Mouse (Mus musculus) midbrain, postnatal 0 days (tissue): ENCODE data around the gene Rpl37a. TPM values are rescaled to one million over a fixed set of nuclear protein-coding genes. Genes with fewer than 3 reads are reported as not detected.
A peak's percentile ranks its signal among the peaks of the same experiment; 100 is the strongest.

Experiments
- ATAC-seq: fragments of 200-750 bp; cut with Nextera tagmentation; 2 replicates; pipeline ENCODE4 v1.8.0; 2017; ENCODE audit warnings: moderate number of reproducible peaks, mild to moderate bottlenecking, moderate TSS enrichment, moderate library complexity; ENCODE audit not compliant: low FRiP score
- DNase-seq: peaks from one replicate; pipeline ENCODE4 v3.0.0-alpha.2; 2015; ENCODE audit warnings: low spot score
- H3K27ac ChIP-seq: fragments of 300-500 bp; sonication (generic); 2 replicates; pipeline ENCODE4 v1.5.1; 2014; ENCODE audit warnings: low read depth, mild to moderate bottlenecking, low read length, mixed read lengths
- H3K27me3 ChIP-seq: fragments of 300-500 bp; sonication (generic); 2 replicates; pipeline ENCODE4 v1.6.1; 2014; ENCODE audit warnings: low read length, control low read depth, mixed read lengths; ENCODE audit not compliant: insufficient read depth
- H3K36me3 ChIP-seq: fragments of 300-500 bp; sonication (generic); 2 replicates; pipeline ENCODE4 v1.6.1; 2014; ENCODE audit warnings: low read length, control low read depth, mixed read lengths; ENCODE audit not compliant: insufficient read depth
- H3K4me1 ChIP-seq: fragments of 300-500 bp; sonication (generic); 2 replicates; pipeline ENCODE4 v1.6.1; 2014; ENCODE audit warnings: mild to moderate bottlenecking, control low read depth, antibody characterized with exemption, low read length, mixed read lengths; ENCODE audit not compliant: insufficient read depth
- H3K4me2 ChIP-seq: fragments of 300-500 bp; sonication (generic); 2 replicates; pipeline ENCODE4 v1.6.1; 2014; ENCODE audit warnings: low read depth, mild to moderate bottlenecking, low read length, mixed read lengths; ENCODE audit not compliant: poor library complexity, severe bottlenecking
- H3K4me3 ChIP-seq: fragments of 300-500 bp; sonication (generic); 2 replicates; pipeline ENCODE4 v1.5.1; 2014; ENCODE audit warnings: low read depth, mild to moderate bottlenecking, low read length, moderate library complexity
- H3K9ac ChIP-seq: fragments of 300-500 bp; sonication (generic); replicated peaks from 2 replicates; pipeline ENCODE4 v1.6.1; 2014; ENCODE audit warnings: mild to moderate bottlenecking, low read length, moderate library complexity, mixed read lengths; ENCODE audit not compliant: poor library complexity, severe bottlenecking
- H3K9me3 ChIP-seq: fragments of 300-500 bp; sonication (generic); 2 replicates; pipeline ENCODE4 v1.6.1; 2016; ENCODE audit warnings: low read length, control low read depth
- CTCF ChIP-seq: IDR thresholded peaks from 2 replicates; pipeline ENCODE4 v1.5.1; 2016; ENCODE audit warnings: antibody characterized with exemption, mild to moderate bottlenecking
- WGBS: fragments of 180-500 bp; shearing (Covaris S2); extraction: QIAGEN DNeasy Blood & Tissue Kit; methylation state at CpG from one replicate; pipeline ENCODE4 v1.1.7; 2014; 5-methylcytosine and 5-hydroxymethylcytosine counted together
- polyA plus RNA-seq: library from polyadenylated mRNA; unstranded; fragments of >200 nt; fragmentation: Nextera tagmentation; extraction: Ambion mirVana; gene quantifications from 2 replicates; pipeline ENCODE4 v1.2.1, GENCODE M21; 2015
- total RNA-seq: library from RNA; depleted of rRNA; stranded (reverse); fragments of >200 nt; gene quantifications from 2 replicates; pipeline ENCODE4 v1.2.3, GENCODE M21; 2014

The Rpl37a gene
- total and polyA plus RNA-seq, 2 experiments from 2014 or later = 626 to 1,114 TPM

- no peaks in the 10 kb centered on the region for H3K9me3 ChIP-seq
- no peak overlapping the region for H3K4me2 ChIP-seq
- 90% methylated on average over 5 of the region's 5 CpGs for WGBS
- H3K4me3 ChIP-seq = no peak overlapping the region
- H3K27me3 ChIP-seq = no peaks in the 10 kb centered on the region
- no peak for TF ChIP-seq CTCF
- H3K27ac ChIP-seq = no peak overlapping the region
- no peaks in the 10 kb centered on the region for H3K4me1 ChIP-seq
- ATAC-seq = no peak
- no peak overlapping the region for H3K9ac ChIP-seq
- no peak for DNase-seq
- no peaks in the 10 kb centered on the region for H3K36me3 ChIP-seq
Observed at GRCm38 (mm10) chr1:72741406-72741805, 30.3 kb downstream of the Rpl37a start.

GRCm38 (mm10) chr1:72744816-72745506 lies 33.9 kb downstream of the Rpl37a start:
- no peaks in the 10 kb centered on the region for H3K27me3 ChIP-seq
- no peak overlapping the region for H3K27ac ChIP-seq
- DNase-seq (no peak), ATAC-seq (no peak)
- H3K36me3 ChIP-seq = no peaks in the 10 kb centered on the region
- no peak overlapping the region for H3K9ac ChIP-seq
- no peaks in the 10 kb centered on the region for H3K4me1 ChIP-seq
- 85% methylated on average over 8 of the region's 8 CpGs for WGBS
- H3K4me2 ChIP-seq = no peak overlapping the region
- H3K4me3 ChIP-seq = no peak overlapping the region
- no peaks in the 10 kb centered on the region for H3K9me3 ChIP-seq
- TF ChIP-seq CTCF = no peak

- H3K4me3 ChIP-seq = no peak overlapping the region
- 52% methylated on average over 7 of the region's 7 CpGs for WGBS
- no peak overlapping the region for H3K4me2 ChIP-seq
- H3K36me3 ChIP-seq = no peaks in the 10 kb centered on the region
- no peak overlapping the region for H3K27ac ChIP-seq
- H3K27me3 ChIP-seq = no peaks in the 10 kb centered on the region
- no peak for TF ChIP-seq CTCF
- DNase-seq (peak; percentile 77), ATAC-seq (no peak)
- no peaks in the 10 kb centered on the region for H3K9me3 ChIP-seq
- H3K9ac ChIP-seq = no peak overlapping the region
- H3K4me1 ChIP-seq = no peaks in the 10 kb centered on the region
Observed at GRCm38 (mm10) chr1:72746382-72746781, 35.3 kb downstream of the Rpl37a start.

DNA sequence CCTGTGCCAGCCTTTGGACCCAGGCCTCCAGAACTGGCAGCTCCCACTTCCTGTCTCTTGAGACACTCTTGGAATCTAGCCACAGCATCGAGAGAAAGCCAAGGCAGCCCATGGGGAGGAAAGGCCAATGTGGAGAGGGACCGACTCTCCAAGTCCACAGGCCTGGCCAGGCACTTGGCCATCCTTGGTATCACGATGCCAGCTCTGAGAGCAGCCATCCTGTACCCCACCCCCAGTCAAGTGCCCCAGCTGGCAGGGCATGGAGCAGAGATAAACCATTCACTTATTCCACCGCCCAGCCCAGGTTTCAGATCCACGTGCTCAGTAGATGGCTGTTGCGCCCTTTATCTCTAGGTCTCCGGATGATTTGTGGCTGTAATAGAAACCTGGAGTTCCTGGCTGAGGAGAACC lies 40.3 kb downstream of the Rpl37a start:
- Histone ChIP-seq H3K36me3 (no peaks in the 10 kb centered on the region), H3K27ac (no peak overlapping the region), H3K4me3 (no peak overlapping the region), H3K4me2 (no peak overlapping the region), H3K9me3 (no peaks in the 10 kb centered on the region), H3K9ac (no peak overlapping the region), H3K27me3 (no peaks in the 10 kb centered on the region), H3K4me1 (no peaks in the 10 kb centered on the region)
- DNase-seq = peak; percentile 87
- WGBS = 83% methylated on average over 7 of the region's 7 CpGs
- ATAC-seq = peak; percentile 41
- no peak for TF ChIP-seq CTCF

DNA sequence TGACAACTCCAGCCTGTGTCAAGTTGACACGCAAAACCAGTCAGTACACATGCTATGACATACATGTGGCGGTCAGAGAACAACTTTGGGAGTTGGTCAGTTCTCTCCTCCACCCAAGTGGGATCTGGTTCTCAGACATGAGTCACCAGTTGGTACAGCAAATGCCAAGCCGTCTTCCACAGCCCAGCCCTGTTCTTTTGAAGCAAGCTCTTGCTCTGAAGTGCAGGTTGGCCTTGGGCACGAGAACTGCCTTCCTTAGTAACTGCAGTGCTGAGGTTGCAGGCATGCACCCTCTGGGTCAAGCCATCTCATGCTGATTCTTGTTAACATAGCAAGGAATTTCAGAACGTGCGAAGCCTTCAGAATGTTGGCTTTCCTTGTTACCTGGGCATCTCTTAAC lies 42.1 kb downstream of the Rpl37a start:
- H3K27me3 ChIP-seq = no peaks in the 10 kb centered on the region
- DNase-seq (no peak), ATAC-seq (no peak)
- H3K4me2 ChIP-seq = no peak overlapping the region
- no peak overlapping the region for H3K4me3 ChIP-seq
- no peak for TF ChIP-seq CTCF
- no peak overlapping the region for H3K27ac ChIP-seq
- no peaks in the 10 kb centered on the region for H3K4me1 ChIP-seq
- H3K9me3 ChIP-seq = no peaks in the 10 kb centered on the region
- H3K9ac ChIP-seq = no peak overlapping the region
- 88% methylated on average over 6 of the region's 6 CpGs for WGBS
- no peaks in the 10 kb centered on the region for H3K36me3 ChIP-seq

- DNase-seq (no peak), ATAC-seq (no peak)
- Histone ChIP-seq H3K36me3 (no peaks in the 10 kb centered on the region), H3K9ac (no peak overlapping the region), H3K27ac (no peak overlapping the region), H3K4me1 (no peaks in the 10 kb centered on the region), H3K4me3 (no peak overlapping the region), H3K27me3 (no peaks in the 10 kb centered on the region), H3K9me3 (no peaks in the 10 kb centered on the region), H3K4me2 (no peak overlapping the region)
- 61% methylated on average over 8 of the region's 8 CpGs for WGBS
- no peak for TF ChIP-seq CTCF
Observed at GRCm38 (mm10) chr1:72755227-72755626, 44.1 kb downstream of the Rpl37a start.
